Mouse (Mus musculus) CH12.LX (cell line): ENCODE measurements around the gene Ptgfr.
A peak's percentile ranks its signal among the peaks of the same experiment; 100 is the strongest.

Source experiments
- BHLHE40 ChIP-seq: IDR thresholded peaks from 2 replicates; pipeline ENCODE4 v1.6.1; 2011; ENCODE audit warnings: mild to moderate bottlenecking, low read depth, low read length, improper control_type of control experiment
- CHD2 ChIP-seq: IDR thresholded peaks from 2 replicates; pipeline ENCODE4 v1.6.1; 2011; ENCODE audit warnings: low read length, improper control_type of control experiment
- CTCF ChIP-seq, 2 experiments: IDR thresholded peaks in 1 of 2; conservative IDR thresholded peaks in 1 of 2; 2 replicates each; pipeline ENCODE4 v1.5.1; 2011 to 2012; ENCODE audit warnings: low read depth in 2 of 2, low read length in 2 of 2, improper control_type of control experiment in 1 of 2, inconsistent platforms in 1 of 2, mild to moderate bottlenecking in 1 of 2, moderate library complexity in 1 of 2
- EP300 ChIP-seq: IDR thresholded peaks from 2 replicates; pipeline ENCODE4 v1.6.1; 2011; ENCODE audit warnings: low read length, improper control_type of control experiment
- JUN ChIP-seq: IDR thresholded peaks from 2 replicates; pipeline ENCODE4 v1.6.1; 2011; ENCODE audit warnings: low read depth, mild to moderate bottlenecking, low read length, improper control_type of control experiment, moderate library complexity; ENCODE audit not compliant: insufficient read depth
- JUND ChIP-seq: conservative IDR thresholded peaks from 2 replicates; pipeline ENCODE4 v1.6.1; 2011; ENCODE audit warnings: low read depth, low read length, improper control_type of control experiment
- POLR2A ChIP-seq: IDR thresholded peaks from 2 replicates; pipeline ENCODE4 v1.6.1; 2011; ENCODE audit warnings: low read depth, mild to moderate bottlenecking, improper control_type of control experiment, low read length
- RCOR1 ChIP-seq: conservative IDR thresholded peaks from 2 replicates; pipeline ENCODE4 v1.6.1; 2012; ENCODE audit warnings: low read depth, mild to moderate bottlenecking, inconsistent platforms, low read length, improper control_type of control experiment
- SIN3A ChIP-seq: IDR thresholded peaks from 2 replicates; pipeline ENCODE4 v1.6.1; 2012; ENCODE audit warnings: low read length, improper control_type of control experiment, inconsistent platforms
- UBTF ChIP-seq: IDR thresholded peaks from 2 replicates; pipeline ENCODE4 v1.6.1; 2012; ENCODE audit warnings: low read depth, mild to moderate bottlenecking, inconsistent platforms, low read length, improper control_type of control experiment, moderate library complexity
- ZKSCAN1 ChIP-seq: IDR thresholded peaks from 2 replicates; pipeline ENCODE4 v1.6.1; 2012; ENCODE audit warnings: low read depth, inconsistent platforms, low read length, improper control_type of control experiment, borderline replicate concordance
- ZNF384 ChIP-seq: IDR thresholded peaks from 2 replicates; pipeline ENCODE4 v1.6.1; 2012; ENCODE audit warnings: low read depth, low read length, improper control_type of control experiment, inconsistent platforms

DNA sequence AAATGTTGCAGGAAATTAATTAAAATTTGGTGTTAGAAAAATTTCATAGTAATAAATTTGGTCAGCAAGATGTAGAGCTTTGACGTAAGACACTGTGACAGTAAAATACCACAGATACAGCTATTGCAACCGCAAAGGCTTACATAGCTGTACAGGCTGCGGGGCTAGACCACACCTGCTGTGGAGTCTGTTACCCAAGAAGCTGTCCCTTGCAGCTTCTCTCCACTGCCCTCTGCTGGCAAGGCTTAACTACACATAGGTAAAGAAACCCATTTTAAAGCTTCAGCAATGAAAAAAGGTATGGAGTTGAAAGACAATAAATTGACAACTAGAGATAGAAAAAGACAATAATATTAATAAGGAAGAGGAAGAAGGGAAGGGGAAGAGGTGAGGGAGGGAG is 66.4 kb downstream of the Ptgfr start:
- TF ChIP-seq POLR2A = no peak
- no peak for TF ChIP-seq EP300
- peak; percentile 91 to 95 for TF ChIP-seq CTCF (conservative IDR thresholded peaks at IDR 0.05 in 1 of 2, IDR thresholded peaks at IDR 0.05 in 1 of 2; ENCODE audit: low read depth in 2 of 2, low read length in 2 of 2)
- no peak for TF ChIP-seq SIN3A
- no peak for TF ChIP-seq ZKSCAN1
- no peak for TF ChIP-seq JUN
- no peak for TF ChIP-seq JUND
- no peak for TF ChIP-seq RCOR1
- no peak for TF ChIP-seq BHLHE40
- TF ChIP-seq ZNF384 = no peak
- no peak for TF ChIP-seq CHD2
- TF ChIP-seq UBTF = no peak
